Mouse (Mus musculus) gastrocnemius, postnatal 36 days (tissue): ENCODE measurements around the gene Khdc1c. TPM values are rescaled to one million over a fixed set of nuclear protein-coding genes. Genes with fewer than 3 reads are reported as not detected.

Experiments
- total RNA-seq, 2 experiments: library from RNA; stranded (reverse); gene quantifications; 2 replicates each; pipeline ENCODE4 v1.2.3; 2021

The Khdc1c gene
- total RNA-seq, 2 experiments from 2014 or later, result not detected

Other genes starting within 250 kb of the Khdc1c start
- 1 to 10 TPM in 1 of 2 experiments, under 1 TPM in 1; 0.71 to 1.2 TPM for gene Tmem14a, start 149.8 kb upstream of the Khdc1c start, total RNA-seq
- under 1 TPM in 1 of 2 experiments, not detected in 1; 0.37 TPM for gene Gsta3, start 127.7 kb upstream of the Khdc1c start, total RNA-seq
- gene Khdc1a, start 18.7 kb upstream of the Khdc1c start, total RNA-seq, result not detected
- not detected for gene Khdc1b, start 15.2 kb downstream of the Khdc1c start, total RNA-seq